ENCODE assay signal across 15 mouse cellular contexts in genomic region chr5:20231908-20232307, GRCm38 (mm10).
"Had no signal": no experiment of that assay in that cellular context is flagged by ENCODE, and none has a peak within 500 bp of the region (broad histone marks: within the 10 kb centered on the region; RNA-seq: fewer than 3 reads in every experiment).

No protein-coding gene starts in this region.

- H3K27ac ChIP-seq: neural tube, embryonic 15.5 days; stomach, embryonic 15.5 days; stomach, postnatal 0 days had no signal

- H3K4me3 ChIP-seq: neural tube, embryonic 15.5 days; stomach, embryonic 15.5 days had no signal

- DNase-seq: retina, postnatal 1 day; right cerebral cortex, adult 18-20 months; right cerebral cortex, postnatal 14 days; right cerebral cortex, postnatal 25 days; right cerebral cortex, postnatal 4 days; spleen, adult 18-20 months; thymus, adult 18-20 months; thymus, adult 2 months; thymus, postnatal 14 days; thymus, postnatal 25 days; thymus, postnatal 36 days; thymus, postnatal 4 days had no signal
